Mouse (Mus musculus): ENCODE data around the gene Fbxo4.

Fbxo4 gene

DNA sequence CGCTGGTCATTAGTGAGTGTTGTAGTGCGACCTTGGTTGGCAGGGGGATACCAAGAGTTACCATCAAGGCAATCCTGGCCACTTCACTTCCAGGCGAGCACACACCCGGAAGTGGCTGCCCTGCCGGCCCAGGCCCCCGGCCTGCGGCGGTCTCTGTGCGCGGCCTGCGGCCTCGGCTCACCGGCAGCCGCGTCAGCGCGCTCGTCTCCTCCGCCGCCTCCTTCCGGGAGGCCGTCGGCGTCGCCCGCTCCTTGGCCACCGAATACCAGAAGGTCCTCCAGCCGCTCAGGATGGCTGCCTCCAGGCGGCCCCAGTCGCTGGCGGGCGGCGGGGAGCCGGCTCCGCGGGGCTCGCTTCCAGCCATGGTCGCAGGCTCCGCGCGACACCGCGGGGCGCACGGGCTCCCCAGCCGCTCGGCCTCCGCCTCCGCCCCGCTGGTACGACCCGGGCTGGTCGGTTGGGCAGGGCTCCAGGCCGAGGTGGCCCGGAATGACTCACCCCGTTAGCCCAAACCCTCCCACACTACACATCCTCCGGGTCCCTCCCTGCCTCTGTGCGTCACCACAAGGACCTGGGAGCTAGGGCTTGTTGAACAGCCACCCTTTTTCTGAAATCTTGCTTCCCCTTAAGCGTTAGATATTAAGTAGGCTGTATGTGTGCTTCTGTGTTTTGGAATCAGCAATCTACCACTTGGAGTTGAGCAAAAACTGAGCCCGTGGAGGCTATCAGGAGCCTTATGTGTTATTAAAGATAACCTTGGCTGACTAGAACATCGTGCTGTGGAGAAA is at the start of gene Fbxo4:
Gene Fbxo4, minus strand, starts transcription at position 513 of the 788 bp plus-strand sequence.
- peak; percentile 92 for DNase-seq (ENCODE audit: low spot score)

DNA sequence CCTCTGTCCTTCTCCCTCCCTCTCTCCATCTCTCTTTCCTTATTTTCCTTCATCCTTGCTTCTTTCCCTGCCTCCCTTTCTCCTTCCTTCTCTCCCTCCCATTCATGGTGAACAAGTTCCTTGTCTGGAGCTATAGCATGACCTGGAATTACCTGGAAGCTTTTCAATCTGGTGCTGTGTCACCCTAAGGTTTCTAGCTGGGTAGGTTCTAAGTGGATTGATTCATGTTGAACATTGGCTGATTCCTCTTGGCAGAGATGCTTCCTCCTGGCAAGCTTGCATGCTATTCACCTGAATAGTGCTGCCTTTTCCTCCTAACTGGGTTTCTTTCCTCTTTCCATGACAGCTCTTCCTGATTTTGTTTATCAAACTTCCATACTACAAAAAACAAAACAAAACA is 49.6 kb upstream of the Fbxo4 start:
- no peak for DNase-seq (ENCODE audit: low spot score)

GRCm38 (mm10) chr15:4028411-4028700 is 49.0 kb upstream of the Fbxo4 start:
- no peak for DNase-seq (ENCODE audit: low spot score)

GRCm38 (mm10) chr15:4027671-4028410 is 48.5 kb upstream of the Fbxo4 start:
- DNase-seq (ENCODE audit: low spot score) = peak; percentile 49

DNA sequence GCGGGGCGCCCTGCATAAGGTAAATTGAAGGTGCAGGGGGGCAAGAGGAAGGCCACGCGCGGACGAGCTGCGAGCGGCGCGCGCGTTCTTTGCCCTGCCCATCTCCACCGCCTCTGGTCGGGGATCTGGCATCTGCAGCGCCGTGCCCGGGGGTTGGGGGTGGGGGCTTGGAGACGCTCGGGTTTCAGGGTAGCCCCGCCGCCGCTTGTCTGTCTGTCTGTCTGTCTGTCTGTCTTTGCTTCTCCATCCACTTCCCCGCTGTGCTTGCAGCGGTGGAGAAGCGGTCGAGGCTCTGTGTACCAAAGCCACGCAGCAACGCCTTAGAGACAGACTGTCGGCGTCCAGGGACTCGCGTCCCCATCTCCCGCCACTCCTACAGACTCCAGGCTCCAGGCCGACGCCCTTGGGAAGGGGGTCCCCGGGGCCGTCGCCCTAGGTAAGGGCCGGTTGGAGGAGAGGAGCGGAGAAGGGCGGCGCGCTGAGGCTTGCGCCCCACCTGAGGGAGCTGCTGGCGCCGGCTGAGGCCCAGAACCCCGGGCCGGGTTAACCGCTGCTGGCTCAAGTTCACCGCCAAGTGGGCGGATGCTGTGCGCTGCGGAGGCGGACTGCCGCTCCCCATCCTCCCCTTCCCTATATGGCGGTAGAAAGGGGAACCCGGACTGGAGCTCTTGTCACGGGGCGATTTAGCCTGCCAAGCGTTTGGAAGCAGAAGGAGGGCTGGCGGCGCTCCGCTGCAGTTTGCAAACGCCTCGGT is 47.6 kb upstream of the Fbxo4 start:
- DNase-seq (ENCODE audit: low spot score) = peak; percentile 91

GRCm38 (mm10) chr15:4026231-4026773 is 46.9 kb upstream of the Fbxo4 start, which contains the start of gene Oxct1:
Oxct1 (plus strand) TSS chr15:4026383.
- DNase-seq (ENCODE audit: low spot score) = peak; percentile 96

GRCm38 (mm10) chr15:4025508-4025904 is 46.1 kb upstream of the Fbxo4 start:
- peak; percentile 36 for DNase-seq (ENCODE audit: low spot score)

DNA sequence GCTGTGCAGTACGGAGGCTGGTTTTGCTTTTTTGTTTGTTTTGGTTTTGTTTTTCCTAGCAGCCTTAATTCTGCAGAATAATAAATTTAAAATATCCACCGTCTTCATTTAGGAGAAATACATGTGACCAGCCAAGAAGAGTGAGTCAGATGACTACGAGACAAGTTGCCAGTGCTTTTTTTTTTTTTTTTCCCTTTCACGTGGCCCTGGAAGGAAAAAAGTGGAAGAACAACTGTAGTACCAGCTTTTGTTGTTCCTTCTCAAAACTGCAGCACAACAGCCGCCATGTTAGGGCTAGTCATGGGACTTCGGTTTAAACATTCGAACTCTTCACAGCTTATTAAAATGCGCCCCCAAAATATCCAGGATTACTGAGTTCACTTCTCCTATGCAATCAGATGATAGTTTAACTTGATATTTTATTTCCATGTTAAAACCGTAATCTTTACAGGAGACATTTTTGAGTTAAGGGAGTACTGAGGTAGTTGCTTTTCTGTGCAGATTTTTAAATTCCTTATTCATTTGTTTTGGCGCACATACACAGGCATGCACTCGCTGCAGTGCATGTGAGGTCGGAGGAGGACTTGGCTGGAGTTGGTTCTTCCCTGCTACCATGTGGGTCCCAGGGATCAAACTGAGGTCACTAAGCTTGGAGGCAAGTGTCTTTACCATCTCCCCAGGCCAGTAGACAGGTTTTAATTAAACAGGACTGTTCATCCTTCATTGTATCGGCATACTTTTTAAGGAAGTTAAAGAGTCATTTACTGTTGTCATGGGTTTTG is 45.5 kb upstream of the Fbxo4 start:
- peak; percentile 21 for DNase-seq (ENCODE audit: low spot score)

DNA sequence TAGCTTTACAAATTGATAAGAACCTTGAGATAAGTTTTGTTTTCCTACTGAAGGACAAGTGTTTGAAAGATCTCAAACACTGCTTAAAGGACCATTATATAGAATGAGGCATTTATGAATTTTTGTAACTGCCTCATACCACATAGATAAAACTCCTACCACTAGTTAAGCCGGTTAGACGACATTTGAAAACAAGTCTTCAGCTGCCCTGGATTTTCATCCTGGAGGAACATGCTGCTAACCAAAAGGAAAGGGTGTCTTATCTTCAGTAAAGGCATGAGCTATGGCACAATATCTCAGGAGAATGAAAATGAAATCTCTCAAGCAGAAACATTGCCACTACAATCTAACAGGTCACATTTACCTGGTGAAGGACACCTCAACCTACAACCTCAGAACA is 44.4 kb upstream of the Fbxo4 start:
- no peak for DNase-seq (ENCODE audit: low spot score)

DNA sequence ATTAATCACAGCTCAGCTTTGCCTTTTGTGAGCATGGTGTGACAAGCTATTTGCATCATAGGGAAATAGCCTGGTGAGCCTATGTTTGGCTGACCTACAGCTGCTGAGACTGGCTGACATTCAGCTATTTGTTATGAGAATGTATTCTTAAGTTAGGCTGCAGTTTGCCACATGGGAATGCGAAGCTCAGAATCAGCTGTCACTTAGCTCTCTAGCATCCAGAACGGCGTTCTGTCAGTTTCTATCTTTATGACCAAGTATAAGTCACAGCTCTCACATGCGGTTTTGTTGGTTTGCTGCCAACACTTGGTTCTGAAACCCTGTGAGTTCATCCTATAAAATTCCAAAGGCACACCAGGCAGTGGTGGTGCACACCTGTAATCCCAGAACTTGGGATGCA is 41.3 kb upstream of the Fbxo4 start:
- DNase-seq (ENCODE audit: low spot score) = peak; percentile 22

GRCm38 (mm10) chr15:4013873-4014272 is 34.5 kb upstream of the Fbxo4 start:
- DNase-seq (ENCODE audit: low spot score) = peak; percentile 68

GRCm38 (mm10) chr15:4000536-4000935 is 21.2 kb upstream of the Fbxo4 start:
- DNase-seq (ENCODE audit: low spot score) = no peak

DNA sequence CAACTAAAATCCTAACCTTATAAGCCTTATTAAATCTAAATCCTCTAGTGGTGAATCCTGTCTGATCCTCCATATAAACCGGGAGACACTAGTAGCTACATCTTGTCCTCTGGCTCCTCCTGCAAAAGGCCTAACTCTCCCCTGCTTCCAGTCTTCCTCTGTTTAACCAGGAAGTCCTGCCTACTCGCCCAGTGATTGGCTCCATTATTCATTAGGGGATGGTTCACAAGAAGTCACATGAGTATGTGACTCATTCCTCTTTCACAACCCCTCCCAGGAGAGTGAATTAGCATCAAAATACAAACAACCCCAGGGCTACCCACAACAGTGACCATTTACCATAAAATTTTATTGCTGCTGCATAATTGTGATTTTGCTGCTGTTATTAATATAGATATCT is 19.8 kb upstream of the Fbxo4 start:
- DNase-seq (ENCODE audit: low spot score) = no peak

DNA sequence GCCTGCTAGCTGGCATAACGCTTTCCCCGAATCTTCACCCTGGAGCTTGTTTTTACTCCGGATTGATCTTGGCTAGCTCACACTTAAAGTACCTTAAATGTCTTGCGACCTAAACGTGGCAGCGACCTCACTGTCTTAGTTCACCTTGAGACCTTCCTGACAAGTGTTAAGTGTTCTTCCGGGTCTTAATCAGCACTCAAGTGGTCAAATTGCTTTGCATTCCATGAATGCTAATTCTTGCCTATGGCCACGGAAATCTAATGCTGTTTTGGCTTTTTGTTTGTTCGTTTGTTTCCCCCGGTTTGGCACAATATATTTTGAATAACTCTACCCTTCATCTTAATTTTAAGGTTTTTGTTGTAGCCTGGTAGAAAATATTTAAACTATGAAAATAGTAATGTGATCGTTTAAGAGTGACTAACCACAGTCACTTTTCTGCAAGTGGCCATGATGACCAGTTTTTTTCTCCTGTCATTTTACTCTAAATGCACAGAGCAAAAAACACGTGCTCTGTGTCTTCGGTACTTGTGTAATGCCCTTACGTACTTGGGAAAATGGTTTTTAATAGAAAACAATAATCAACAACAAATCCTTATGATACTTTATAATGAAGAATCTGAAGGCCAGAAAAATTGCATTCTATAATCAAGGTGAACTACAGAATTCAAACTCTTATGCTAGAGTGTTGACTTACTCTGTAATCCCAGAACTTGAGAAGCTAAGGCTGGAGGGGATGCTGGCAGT is 17.1 kb upstream of the Fbxo4 start:
- peak; percentile 19 for DNase-seq (ENCODE audit: low spot score)

DNA sequence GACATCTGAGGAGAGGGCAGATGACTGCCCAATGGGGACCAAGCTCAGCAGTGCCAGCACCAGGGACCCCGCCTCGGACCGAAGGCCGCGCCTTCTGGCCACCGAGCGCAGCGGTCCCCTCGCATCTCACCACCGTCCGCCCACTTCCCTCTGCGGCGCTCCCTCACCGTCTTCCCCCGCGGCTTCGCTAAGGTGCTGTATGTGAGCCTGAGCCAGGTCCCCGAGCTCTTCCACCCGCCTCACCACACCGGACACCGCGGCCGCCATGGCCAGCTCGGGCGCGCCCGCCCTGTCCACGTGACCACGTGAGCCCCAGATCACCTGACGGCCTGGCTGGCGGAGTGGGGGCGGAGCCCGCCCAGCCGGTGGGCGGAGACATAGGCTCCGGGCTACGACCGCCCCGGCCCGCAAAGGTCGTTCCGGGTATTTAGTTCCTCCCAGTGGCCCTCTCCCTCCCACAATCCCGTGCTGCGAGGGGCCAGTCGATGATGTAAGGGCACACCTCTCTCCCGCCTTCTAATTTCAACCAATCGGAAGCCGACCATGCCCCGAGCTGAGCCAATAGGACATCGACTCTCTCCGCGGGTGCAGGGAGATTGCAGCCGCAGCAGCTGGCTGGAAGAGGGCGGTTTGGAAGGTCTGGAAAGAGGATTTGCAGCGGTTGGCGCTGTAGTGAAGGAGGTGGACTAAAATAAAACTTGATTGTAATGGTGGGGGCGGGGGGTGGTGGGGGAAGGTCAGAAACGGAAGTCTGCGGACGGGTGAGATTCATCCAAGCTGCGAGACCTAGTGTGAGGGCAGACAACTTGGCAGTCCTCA is 16.3 kb upstream of the Fbxo4 start, which contains the start of gene AW549877:
Gene AW549877, minus strand, starts transcription at position 297 of the 819 bp plus-strand sequence.
- peak; percentile 100 for DNase-seq (ENCODE audit: low spot score)

GRCm38 (mm10) chr15:3994852-3995447 is 15.6 kb upstream of the Fbxo4 start:
- peak; percentile 56 for DNase-seq (ENCODE audit: low spot score)

DNA sequence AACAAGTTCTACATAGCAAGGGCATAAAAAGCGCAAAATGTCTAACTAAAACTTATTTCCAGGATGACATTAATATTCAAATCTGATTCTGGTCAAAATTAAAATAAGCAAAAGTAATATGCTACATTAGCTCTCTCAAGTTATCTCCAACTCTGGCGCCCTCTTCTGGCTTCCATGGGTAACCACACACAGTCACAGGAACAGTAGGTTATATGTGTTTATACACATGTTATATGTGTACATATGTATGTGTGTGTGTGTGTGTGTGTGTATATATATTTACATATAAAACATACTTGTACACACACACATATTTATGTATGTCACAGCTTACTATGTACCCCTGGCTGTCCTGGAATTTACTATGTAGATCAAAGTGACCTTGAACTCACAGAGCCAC is 8.6 kb upstream of the Fbxo4 start:
- peak; percentile 55 for DNase-seq (ENCODE audit: low spot score)

- DNase-seq (ENCODE audit: low spot score) = no peak
Measured at GRCm38 (mm10) chr15:3984876-3985275, 5.5 kb upstream of the Fbxo4 start.

- no peak for DNase-seq (ENCODE audit: low spot score)
Measured at GRCm38 (mm10) chr15:3982732-3983131, 3.4 kb upstream of the Fbxo4 start.

DNA sequence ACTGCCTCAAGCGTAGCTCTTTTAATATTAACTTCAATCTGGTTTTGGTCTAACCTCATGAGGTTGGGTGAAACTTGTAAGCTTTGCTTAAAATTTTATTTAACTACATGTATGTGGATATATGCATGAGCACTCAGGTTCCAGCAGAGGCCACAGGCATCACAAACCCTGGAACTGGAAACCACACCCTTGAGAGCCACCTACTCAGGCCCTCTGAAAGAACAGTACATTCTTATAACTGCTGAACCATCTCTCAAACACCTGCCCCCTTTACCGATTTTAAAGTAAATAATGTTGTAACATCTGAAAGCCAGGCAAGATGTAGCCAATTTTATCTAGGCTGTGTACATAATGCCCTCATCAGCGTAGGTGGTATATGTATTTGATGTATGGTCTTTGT is 498 bp upstream of the Fbxo4 start:
- peak; percentile 28 for DNase-seq (ENCODE audit: low spot score)

Measured in MN1 (cell line).